Mouse (Mus musculus): Measurements from ENCODE around the gene Tmsb10. TPM values are rescaled to one million over a fixed set of nuclear protein-coding genes. Genes with fewer than 3 reads are reported as not detected.
A peak's percentile ranks its signal among the peaks of the same experiment; 100 is the strongest.

The Tmsb10 gene
- polyA plus RNA-seq, 1 experiment from 2014 or later, result 2,375 TPM

- no peak for DNase-seq (ENCODE audit: low spot score)
- Histone ChIP-seq H3K4me1 (peaks cover 15% of the 10 kb centered on the region), H3K4me3 (no peak overlapping the region), H3K27ac (no peak overlapping the region; the same call in 1 of the 2 replicates), H3K27me3 (ENCODE audit: insufficient read depth, poor library complexity, severe bottlenecking) (no peaks in the 10 kb centered on the region), H3K36me3 (no peaks in the 10 kb centered on the region), H3K9me3 (peaks cover 3% of the 10 kb centered on the region)
- WGBS, result 64% methylated on average over 2 of the region's 2 CpGs
Observed at GRCm38 (mm10) chr6:72952221-72952620, 6.3 kb downstream of the Tmsb10 start.

- H3K4me3 ChIP-seq, result no peak overlapping the region
- H3K27me3 ChIP-seq (ENCODE audit: insufficient read depth, poor library complexity, severe bottlenecking), result no peaks in the 10 kb centered on the region
- 85% methylated on average over 9 of the region's 9 CpGs for WGBS
Observed at GRCm38 (mm10) chr6:72949161-72949756, 9.3 kb downstream of the Tmsb10 start.

GRCm38 (mm10) chr6:72948392-72948791 lies 10.2 kb downstream of the Tmsb10 start:
- Histone ChIP-seq H3K9me3 (peaks cover 10% of the 10 kb centered on the region), H3K27me3 (ENCODE audit: insufficient read depth, poor library complexity, severe bottlenecking) (no peaks in the 10 kb centered on the region), H3K4me1 (no peaks in the 10 kb centered on the region), H3K4me3 (no peak overlapping the region), H3K36me3 (no peaks in the 10 kb centered on the region), H3K27ac (no peak overlapping the region)
- DNase-seq (ENCODE audit: low spot score), result no peak
- WGBS, result 90% methylated on average over 3 of the region's 3 CpGs

More at GRCm38 (mm10) chr6:72949161-72949756, 9.3 kb downstream of the Tmsb10 start:
- H3K4me1 ChIP-seq, result no peaks in the 10 kb centered on the region
- peaks cover 10% of the 10 kb centered on the region for H3K9me3 ChIP-seq
- DNase-seq (ENCODE audit: low spot score), result no peak
- H3K27ac ChIP-seq, result no peak overlapping the region
- no peaks in the 10 kb centered on the region for H3K36me3 ChIP-seq

- Histone ChIP-seq H3K4me1 (no peaks in the 10 kb centered on the region), H3K9me3 (peaks cover 10% of the 10 kb centered on the region), H3K27ac (no peak overlapping the region), H3K36me3 (no peaks in the 10 kb centered on the region), H3K27me3 (ENCODE audit: insufficient read depth, poor library complexity, severe bottlenecking) (no peaks in the 10 kb centered on the region), H3K4me3 (no peak overlapping the region)
- WGBS, result 53% methylated on average over 6 of the region's 6 CpGs
- DNase-seq (ENCODE audit: low spot score), result no peak
Observed at GRCm38 (mm10) chr6:72947960-72948359, 10.6 kb downstream of the Tmsb10 start.

- Histone ChIP-seq H3K27me3 (ENCODE audit: insufficient read depth, poor library complexity, severe bottlenecking) (no peaks in the 10 kb centered on the region), H3K27ac (no peak overlapping the region), H3K9me3 (no peaks in the 10 kb centered on the region), H3K4me3 (no peak overlapping the region), H3K4me1 (no peaks in the 10 kb centered on the region), H3K36me3 (no peaks in the 10 kb centered on the region)
- 9% methylated on average over 3 of the region's 3 CpGs for WGBS
- DNase-seq (ENCODE audit: low spot score), result peak; percentile 79
Observed at GRCm38 (mm10) chr6:72940493-72940892, 18.1 kb downstream of the Tmsb10 start.

GRCm38 (mm10) chr6:72937859-72938258 lies 20.7 kb downstream of the Tmsb10 start:
- no peak overlapping the region for H3K27ac ChIP-seq
- no peaks in the 10 kb centered on the region for H3K27me3 ChIP-seq (ENCODE audit: insufficient read depth, poor library complexity, severe bottlenecking)
- 62% methylated on average over 5 of the region's 5 CpGs for WGBS
- H3K4me1 ChIP-seq, result no peaks in the 10 kb centered on the region
- H3K9me3 ChIP-seq, result no peaks in the 10 kb centered on the region
- no peak overlapping the region for H3K4me3 ChIP-seq
- no peak for DNase-seq (ENCODE audit: low spot score)
- no peaks in the 10 kb centered on the region for H3K36me3 ChIP-seq

GRCm38 (mm10) chr6:72937430-72937829 lies 21.1 kb downstream of the Tmsb10 start:
- H3K27ac ChIP-seq, result no peak overlapping the region
- H3K4me1 ChIP-seq, result no peaks in the 10 kb centered on the region
- H3K36me3 ChIP-seq, result no peaks in the 10 kb centered on the region
- no peak for DNase-seq (ENCODE audit: low spot score)
- H3K9me3 ChIP-seq, result no peaks in the 10 kb centered on the region
- 75% methylated on average over 3 of the region's 3 CpGs for WGBS
- H3K4me3 ChIP-seq, result no peak overlapping the region
- H3K27me3 ChIP-seq (ENCODE audit: insufficient read depth, poor library complexity, severe bottlenecking), result no peaks in the 10 kb centered on the region

GRCm38 (mm10) chr6:72932955-72933354 lies 25.6 kb downstream of the Tmsb10 start:
- Histone ChIP-seq H3K4me3 (no peak overlapping the region), H3K4me1 (no peaks in the 10 kb centered on the region), H3K27me3 (ENCODE audit: insufficient read depth, poor library complexity, severe bottlenecking) (no peaks in the 10 kb centered on the region), H3K9me3 (no peaks in the 10 kb centered on the region), H3K27ac (no peak overlapping the region), H3K36me3 (no peaks in the 10 kb centered on the region)
- WGBS, result 80% methylated on average over 1 of the region's 1 CpGs
- DNase-seq (ENCODE audit: low spot score), result no peak

GRCm38 (mm10) chr6:72931533-72931932 lies 27.0 kb downstream of the Tmsb10 start:
- Histone ChIP-seq H3K4me1 (peaks cover 8% of the 10 kb centered on the region), H3K9me3 (no peaks in the 10 kb centered on the region), H3K36me3 (no peaks in the 10 kb centered on the region), H3K27ac (no peak overlapping the region), H3K4me3 (no peak overlapping the region), H3K27me3 (ENCODE audit: insufficient read depth, poor library complexity, severe bottlenecking) (no peaks in the 10 kb centered on the region)
- 84% methylated on average over 3 of the region's 3 CpGs for WGBS
- DNase-seq (ENCODE audit: low spot score), result no peak

GRCm38 (mm10) chr6:72929795-72930398 lies 28.7 kb downstream of the Tmsb10 start:
- Histone ChIP-seq H3K4me1 (peaks cover 10% of the 10 kb centered on the region), H3K4me3 (no peak overlapping the region), H3K27ac (no peak overlapping the region), H3K9me3 (no peaks in the 10 kb centered on the region), H3K36me3 (no peaks in the 10 kb centered on the region), H3K27me3 (ENCODE audit: insufficient read depth, poor library complexity, severe bottlenecking) (no peaks in the 10 kb centered on the region)
- no peak for DNase-seq (ENCODE audit: low spot score)
- WGBS, result 89% methylated on average over 4 of the region's 4 CpGs

- Histone ChIP-seq H3K4me3 (no peak overlapping the region), H3K9me3 (no peaks in the 10 kb centered on the region), H3K27me3 (ENCODE audit: insufficient read depth, poor library complexity, severe bottlenecking) (no peaks in the 10 kb centered on the region), H3K27ac (peak overlapping the region; percentile 62; the same call in 1 of the 2 replicates), H3K36me3 (no peaks in the 10 kb centered on the region), H3K4me1 (peaks cover 10% of the 10 kb centered on the region)
- DNase-seq (ENCODE audit: low spot score), result peak; percentile 86
- 13% methylated on average over 9 of the region's 9 CpGs for WGBS
Observed at GRCm38 (mm10) chr6:72926755-72927482, 31.6 kb downstream of the Tmsb10 start.

GRCm38 (mm10) chr6:72926031-72926430 lies 32.5 kb downstream of the Tmsb10 start:
- Histone ChIP-seq H3K36me3 (no peaks in the 10 kb centered on the region), H3K27me3 (ENCODE audit: insufficient read depth, poor library complexity, severe bottlenecking) (no peaks in the 10 kb centered on the region), H3K4me3 (no peak overlapping the region), H3K4me1 (peaks cover 10% of the 10 kb centered on the region), H3K27ac (no peak overlapping the region), H3K9me3 (no peaks in the 10 kb centered on the region)
- WGBS, result 77% methylated on average over 4 of the region's 4 CpGs
- no peak for DNase-seq (ENCODE audit: low spot score)

- Histone ChIP-seq H3K27ac (no peak overlapping the region), H3K4me1 (peaks cover 10% of the 10 kb centered on the region), H3K4me3 (no peak overlapping the region), H3K27me3 (ENCODE audit: insufficient read depth, poor library complexity, severe bottlenecking) (no peaks in the 10 kb centered on the region), H3K9me3 (no peaks in the 10 kb centered on the region), H3K36me3 (no peaks in the 10 kb centered on the region)
- 84% methylated on average over 8 of the region's 8 CpGs for WGBS
- DNase-seq (ENCODE audit: low spot score), result no peak
Observed at GRCm38 (mm10) chr6:72923381-72923780, 35.2 kb downstream of the Tmsb10 start.
